Mouse (Mus musculus) erythroblast, embryonic 14.5 days (primary cell): Measurements from ENCODE around the gene Lins1.

ENCODE experiments used
- GATA1 ChIP-seq: IDR thresholded peaks from 2 replicates; pipeline ENCODE4 v1.6.1; 2012; ENCODE audit warnings: low read length, inconsistent platforms, mixed read lengths
- TAL1 ChIP-seq: IDR thresholded peaks from 3 replicates; pipeline ENCODE4 v1.6.1; 2012; ENCODE audit warnings: low read length, inconsistent platforms, mixed read lengths

GRCm38 (mm10) chr7:66753816-66754215, 64.1 kb downstream of the Lins1 start:
- TF ChIP-seq GATA1 (no peak), TAL1 (no peak)
